Mouse (Mus musculus): Measurements from ENCODE around the gene Chil1. TPM values are rescaled to one million over a fixed set of nuclear protein-coding genes. Genes with fewer than 3 reads are reported as not detected.

Gene Chil1
- polyA plus RNA-seq, 1 experiment from 2014 or later: 0.96 TPM

DNA sequence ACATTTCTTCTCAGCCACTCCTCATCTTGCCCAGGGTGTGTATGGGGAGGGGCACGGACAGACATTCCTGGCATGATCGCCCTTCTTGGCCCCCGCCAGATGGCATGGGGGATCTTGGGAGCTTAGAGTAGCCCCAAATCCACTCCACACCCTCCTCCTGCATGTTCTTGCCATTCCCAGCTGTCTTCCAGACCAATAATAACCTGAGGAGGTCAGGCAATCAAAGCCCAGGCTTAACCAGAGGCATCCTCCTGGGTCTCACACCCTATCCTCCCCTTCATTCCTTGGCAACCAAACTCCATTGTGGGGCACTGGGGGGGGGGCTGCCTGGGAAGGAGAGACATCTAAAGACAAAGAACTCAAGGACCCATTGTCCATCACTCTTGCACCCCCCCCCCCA is 21.6 kb upstream of the Chil1 start:
- Histone ChIP-seq H3K9me3 (no peaks in the 10 kb centered on the region), H3K27ac (replicated peaks) (no peak overlapping the region), H3K27me3 (replicated peaks; ENCODE audit: low read depth, poor library complexity, severe bottlenecking) (no peaks in the 10 kb centered on the region), H3K36me3 (replicated peaks) (no peaks in the 10 kb centered on the region), H3K4me1 (peaks cover 16% of the 10 kb centered on the region; the same call in 1 of the 2 replicates), H3K4me3 (no peak overlapping the region)
- DNase-seq (ENCODE audit: low spot score): no peak
- 86% methylated on average over 3 of the region's 3 CpGs for WGBS

DNA sequence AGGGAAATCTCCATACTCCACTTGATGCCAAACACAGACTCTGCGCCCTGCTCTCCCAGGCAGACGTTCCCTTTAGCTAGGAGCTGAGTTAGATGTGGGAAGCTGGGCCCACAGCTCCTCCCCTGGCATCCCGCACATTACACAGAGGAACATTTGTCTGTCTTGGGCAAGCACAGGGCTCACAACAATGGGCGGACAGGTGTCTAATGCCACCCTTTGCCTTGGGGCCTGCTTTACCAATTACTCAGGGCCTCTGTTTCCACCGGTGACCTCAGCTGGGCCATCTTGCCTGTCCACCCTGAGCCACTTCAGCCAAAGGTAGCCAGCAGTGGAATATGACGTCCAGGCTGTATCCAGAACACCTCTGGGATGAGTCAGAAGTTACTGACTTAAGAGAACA is 20.6 kb upstream of the Chil1 start:
- Histone ChIP-seq H3K4me1 (peaks cover 16% of the 10 kb centered on the region; the same call in 1 of the 2 replicates), H3K27ac (replicated peaks) (no peak overlapping the region; the same call in 1 of the 2 replicates), H3K36me3 (replicated peaks) (no peaks in the 10 kb centered on the region), H3K27me3 (replicated peaks; ENCODE audit: low read depth, poor library complexity, severe bottlenecking) (no peaks in the 10 kb centered on the region), H3K4me3 (no peak overlapping the region), H3K9me3 (0 out of 2 replicates have a peak, but pooled peaks cover 4% of the 10 kb centered on the region)
- WGBS: 71% methylated on average over 6 of the region's 6 CpGs
- DNase-seq (ENCODE audit: low spot score): no peak

DNA sequence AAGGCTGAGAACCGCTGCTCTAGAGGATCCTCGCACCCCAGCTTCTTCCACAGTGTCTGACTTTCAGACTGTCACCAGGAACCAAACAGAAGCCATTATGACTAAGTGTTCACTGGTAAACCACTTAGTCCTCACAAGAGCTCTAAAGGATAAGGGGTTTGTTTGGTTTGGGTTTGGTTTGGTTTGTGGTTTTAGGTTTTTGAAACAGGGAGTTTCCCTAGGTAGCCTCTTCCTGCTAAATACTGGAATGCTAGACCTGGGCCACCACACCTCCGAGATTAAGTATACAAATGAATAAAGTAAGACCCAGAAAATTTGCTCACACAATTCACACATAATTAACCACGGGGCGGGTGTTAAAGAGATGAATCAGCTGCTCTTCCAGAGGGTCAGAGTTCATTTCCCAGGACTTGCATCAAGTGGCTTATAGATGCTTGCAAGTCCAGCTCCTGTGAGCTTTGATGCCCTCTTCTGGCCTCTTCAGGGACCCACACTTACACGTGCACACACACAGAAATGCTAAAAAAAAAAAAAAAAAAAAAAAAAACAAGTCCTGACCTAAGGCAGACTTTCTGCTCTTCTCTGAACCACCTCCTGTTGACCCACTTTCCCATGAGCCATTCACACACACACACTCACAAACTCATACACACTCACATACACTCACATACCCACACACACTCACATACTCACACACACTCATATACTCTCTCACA is 19.3 kb upstream of the Chil1 start:
- 69% methylated on average over 6 of the region's 6 CpGs for WGBS
- 0 out of 2 replicates have a peak, but pooled peaks cover 5% of the 10 kb centered on the region for H3K9me3 ChIP-seq
- no peak overlapping the region for H3K27ac ChIP-seq (replicated peaks)
- no peaks in the 10 kb centered on the region for H3K27me3 ChIP-seq (replicated peaks; ENCODE audit: low read depth, poor library complexity, severe bottlenecking)
- H3K36me3 ChIP-seq (replicated peaks): no peaks in the 10 kb centered on the region
- no peak for DNase-seq (ENCODE audit: low spot score)
- H3K4me3 ChIP-seq: no peak overlapping the region
- peaks cover 18% of the 10 kb centered on the region; the same call in 1 of the 2 replicates for H3K4me1 ChIP-seq

DNA sequence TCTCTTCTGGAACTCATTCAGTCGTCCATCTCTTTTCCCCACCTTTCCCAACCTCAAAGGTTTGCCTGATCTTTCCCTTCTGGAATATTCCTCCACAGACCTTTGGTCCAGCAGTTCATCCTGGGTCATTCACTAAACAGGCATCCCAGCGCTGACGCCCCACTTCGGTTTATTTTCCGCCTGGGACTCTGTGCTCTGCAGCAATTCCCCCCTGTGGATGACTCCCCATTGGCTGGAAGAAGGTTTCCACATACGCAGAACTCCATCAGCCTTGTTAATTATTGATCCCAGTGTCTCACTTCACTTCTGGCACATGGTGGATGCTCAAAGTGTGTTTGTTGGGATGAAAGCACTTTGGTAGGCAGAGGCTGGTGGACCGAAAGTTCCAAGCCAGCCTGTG is 18.5 kb upstream of the Chil1 start:
- H3K36me3 ChIP-seq (replicated peaks): no peaks in the 10 kb centered on the region
- no peak for DNase-seq (ENCODE audit: low spot score)
- no peak overlapping the region for H3K27ac ChIP-seq (replicated peaks)
- H3K4me3 ChIP-seq: no peak overlapping the region
- 0 out of 2 replicates have a peak, but pooled peaks cover 5% of the 10 kb centered on the region for H3K9me3 ChIP-seq
- peaks cover 20% of the 10 kb centered on the region; the same call in 1 of the 2 replicates for H3K4me1 ChIP-seq
- H3K27me3 ChIP-seq (replicated peaks; ENCODE audit: low read depth, poor library complexity, severe bottlenecking): no peaks in the 10 kb centered on the region
- WGBS: 93% methylated on average over 7 of the region's 7 CpGs

GRCm38 (mm10) chr1:134164454-134164853 is 17.5 kb upstream of the Chil1 start:
- 65% methylated on average over 4 of the region's 4 CpGs for WGBS
- no peak overlapping the region for H3K4me3 ChIP-seq

GRCm38 (mm10) chr1:134166547-134166946 is 15.4 kb upstream of the Chil1 start:
- Histone ChIP-seq H3K9me3 (0 out of 2 replicates have a peak, but pooled peaks cover 5% of the 10 kb centered on the region), H3K4me3 (no peak overlapping the region), H3K36me3 (replicated peaks) (no peaks in the 10 kb centered on the region), H3K4me1 (peaks cover 18% of the 10 kb centered on the region; the same call in 1 of the 2 replicates), H3K27me3 (replicated peaks; ENCODE audit: low read depth, poor library complexity, severe bottlenecking) (no peaks in the 10 kb centered on the region), H3K27ac (replicated peaks) (no peak overlapping the region)
- DNase-seq (ENCODE audit: low spot score): no peak
- WGBS: 91% methylated on average over 3 of the region's 3 CpGs

More at GRCm38 (mm10) chr1:134164454-134164853, 17.5 kb upstream of the Chil1 start:
- no peak for DNase-seq (ENCODE audit: low spot score)
- Histone ChIP-seq H3K27me3 (replicated peaks; ENCODE audit: low read depth, poor library complexity, severe bottlenecking) (no peaks in the 10 kb centered on the region), H3K27ac (replicated peaks) (no peak overlapping the region), H3K4me1 (peaks cover 20% of the 10 kb centered on the region; the same call in 1 of the 2 replicates), H3K9me3 (0 out of 2 replicates have a peak, but pooled peaks cover 5% of the 10 kb centered on the region), H3K36me3 (replicated peaks) (no peaks in the 10 kb centered on the region)

DNA sequence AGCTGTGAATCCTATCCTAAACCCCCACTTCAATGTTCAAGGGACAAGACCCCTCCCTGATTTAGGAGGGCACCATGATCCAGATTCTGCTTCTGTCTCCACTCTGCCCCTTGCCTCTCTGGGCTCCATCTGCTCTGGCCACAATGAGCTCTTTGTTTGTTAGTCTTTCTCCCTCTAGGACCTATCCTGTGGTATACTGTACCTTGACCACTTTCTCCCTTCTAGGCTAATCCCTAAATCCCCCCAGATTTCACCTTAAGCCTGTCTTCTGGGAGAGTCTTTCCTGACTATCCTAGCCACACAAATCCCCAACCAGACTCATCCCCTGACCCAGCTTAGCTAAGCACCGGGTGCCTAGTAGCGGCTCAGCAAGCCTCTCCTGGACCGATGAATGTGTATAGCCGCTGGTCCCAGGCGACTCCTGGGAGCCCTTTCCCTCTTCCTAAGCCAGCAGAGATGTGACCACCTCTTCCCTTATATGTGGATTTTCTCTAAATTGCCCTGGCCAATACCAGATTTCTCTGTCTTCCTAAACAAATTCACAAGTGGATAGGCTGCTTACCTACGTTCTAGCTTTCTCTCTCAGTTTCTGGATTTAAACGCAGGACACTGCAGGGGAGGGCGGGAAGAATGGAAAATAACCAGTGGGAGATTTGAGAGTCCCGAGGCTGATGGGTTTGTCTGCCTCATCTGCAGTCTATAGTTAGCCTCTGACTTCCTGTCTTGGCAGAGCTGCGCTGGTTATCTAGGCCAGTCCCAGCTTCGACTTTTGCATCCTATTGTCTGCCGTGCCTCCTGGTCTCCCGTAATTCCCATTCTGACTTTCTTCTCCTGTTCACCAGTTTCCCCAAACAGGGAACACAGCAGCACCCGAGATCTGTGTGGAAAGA is 14.3 kb upstream of the Chil1 start:
- Histone ChIP-seq H3K4me1 (peaks cover 11% of the 10 kb centered on the region; the same call in 1 of the 2 replicates), H3K4me3 (no peak overlapping the region), H3K27ac (replicated peaks) (no peak overlapping the region), H3K36me3 (replicated peaks) (no peaks in the 10 kb centered on the region), H3K9me3 (0 out of 2 replicates have a peak, but pooled peaks cover 5% of the 10 kb centered on the region), H3K27me3 (replicated peaks; ENCODE audit: low read depth, poor library complexity, severe bottlenecking) (no peaks in the 10 kb centered on the region)
- WGBS: 48% methylated on average over 14 of the region's 14 CpGs
- no peak for DNase-seq (ENCODE audit: low spot score)

DNA sequence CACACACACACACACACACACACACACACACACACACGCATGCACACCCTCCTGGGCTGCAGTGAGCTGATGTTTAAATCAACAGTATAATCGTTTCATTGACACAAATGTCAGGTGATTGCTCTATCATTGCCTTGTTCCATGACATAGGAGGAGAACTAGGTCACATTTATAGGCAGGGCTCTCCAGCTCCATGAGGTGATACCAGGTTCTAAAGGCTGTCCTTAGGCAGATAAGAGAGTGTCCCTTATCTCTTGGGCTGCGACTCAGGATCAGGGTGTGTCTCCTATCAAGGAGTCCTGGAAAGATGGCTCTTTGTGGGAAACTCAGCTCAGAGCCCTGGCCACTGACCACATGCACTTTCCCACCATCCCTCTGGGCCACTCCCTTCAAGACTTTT is 13.4 kb upstream of the Chil1 start:
- no peak for DNase-seq (ENCODE audit: low spot score)
- H3K4me3 ChIP-seq: no peak overlapping the region
- WGBS: 84% methylated on average over 3 of the region's 3 CpGs

GRCm38 (mm10) chr1:134168985-134169697 is 12.8 kb upstream of the Chil1 start:
- Histone ChIP-seq H3K9me3 (0 out of 2 replicates have a peak, but pooled peaks cover 5% of the 10 kb centered on the region), H3K27ac (replicated peaks) (no peak overlapping the region), H3K27me3 (replicated peaks; ENCODE audit: low read depth, poor library complexity, severe bottlenecking) (no peaks in the 10 kb centered on the region), H3K36me3 (replicated peaks) (no peaks in the 10 kb centered on the region), H3K4me1 (peaks cover 10% of the 10 kb centered on the region; the same call in 1 of the 2 replicates), H3K4me3 (no peak overlapping the region)
- no peak for DNase-seq (ENCODE audit: low spot score)
- 91% methylated on average over 8 of the region's 8 CpGs for WGBS

More for the DNA sequence above, 13.4 kb upstream of the Chil1 start:
- Histone ChIP-seq H3K9me3 (0 out of 2 replicates have a peak, but pooled peaks cover 5% of the 10 kb centered on the region), H3K27ac (replicated peaks) (no peak overlapping the region), H3K4me1 (peaks cover 11% of the 10 kb centered on the region; the same call in 1 of the 2 replicates), H3K36me3 (replicated peaks) (no peaks in the 10 kb centered on the region), H3K27me3 (replicated peaks; ENCODE audit: low read depth, poor library complexity, severe bottlenecking) (no peaks in the 10 kb centered on the region)

- no peak overlapping the region for H3K27ac ChIP-seq (replicated peaks)
- WGBS: 66% methylated on average over 7 of the region's 7 CpGs
- H3K4me3 ChIP-seq: no peak overlapping the region
- no peak for DNase-seq (ENCODE audit: low spot score)
- no peaks in the 10 kb centered on the region for H3K9me3 ChIP-seq
- no peaks in the 10 kb centered on the region for H3K36me3 ChIP-seq (replicated peaks)
- no peaks in the 10 kb centered on the region for H3K4me1 ChIP-seq
- H3K27me3 ChIP-seq (replicated peaks; ENCODE audit: low read depth, poor library complexity, severe bottlenecking): no peaks in the 10 kb centered on the region
These were observed 8.9 kb upstream of the Chil1 start for GRCm38 (mm10) chr1:134173081-134173480.

DNA sequence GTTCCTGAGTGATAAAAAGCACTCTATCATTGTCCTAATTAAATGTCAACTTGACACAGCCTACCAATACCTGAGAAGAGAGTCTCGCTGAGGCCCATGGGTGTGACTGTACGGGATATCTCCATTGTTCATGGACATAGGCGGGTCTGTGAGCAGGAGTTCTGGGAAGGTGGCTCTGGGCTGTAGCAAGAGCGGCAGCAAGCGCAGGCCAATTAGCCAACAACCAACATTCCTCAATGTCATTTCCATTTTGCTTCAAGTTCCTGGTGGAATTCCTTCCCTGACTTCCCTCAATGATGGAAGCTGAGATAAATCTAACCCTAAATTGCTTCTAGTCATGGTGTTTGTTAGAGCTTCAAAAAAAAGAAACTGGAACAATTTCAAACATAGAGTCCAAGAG is 4.0 kb upstream of the Chil1 start:
- H3K27ac ChIP-seq (replicated peaks): no peak overlapping the region
- peaks cover 32% of the 10 kb centered on the region for H3K4me1 ChIP-seq
- H3K36me3 ChIP-seq (replicated peaks): no peaks in the 10 kb centered on the region
- 0 out of 2 replicates have a peak, but pooled peaks cover 8% of the 10 kb centered on the region for H3K27me3 ChIP-seq (replicated peaks; ENCODE audit: low read depth, poor library complexity, severe bottlenecking)
- 84% methylated on average over 5 of the region's 5 CpGs for WGBS
- DNase-seq (ENCODE audit: low spot score): no peak
- no peaks in the 10 kb centered on the region for H3K9me3 ChIP-seq
- H3K4me3 ChIP-seq: no peak overlapping the region

DNA sequence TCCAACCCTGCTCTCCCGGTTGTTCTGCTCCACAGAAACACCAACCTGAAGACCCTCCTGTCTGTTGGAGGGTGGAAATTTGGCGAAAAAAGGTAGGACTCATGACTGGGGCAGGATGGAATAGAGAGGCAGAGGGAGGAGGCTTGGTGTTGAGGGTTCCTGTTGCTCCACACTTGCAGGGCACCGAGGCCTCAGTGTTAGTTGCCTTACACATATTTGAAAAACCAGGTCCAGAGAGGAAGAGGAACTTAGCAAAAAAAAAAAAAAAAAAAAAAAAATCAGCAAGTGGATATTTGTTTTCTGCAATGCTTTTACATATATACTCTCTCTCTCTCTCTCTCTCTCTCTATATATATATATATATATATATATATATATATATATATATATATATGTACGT is 2.1 kb downstream of the Chil1 start:
- Histone ChIP-seq H3K27ac (replicated peaks) (no peak overlapping the region), H3K36me3 (replicated peaks) (no peaks in the 10 kb centered on the region), H3K4me3 (no peak overlapping the region), H3K9me3 (no peaks in the 10 kb centered on the region), H3K27me3 (replicated peaks; ENCODE audit: low read depth, poor library complexity, severe bottlenecking) (peaks cover 30% of the 10 kb centered on the region), H3K4me1 (peaks cover 34% of the 10 kb centered on the region)
- WGBS: 85% methylated on average over 4 of the region's 4 CpGs
- DNase-seq (ENCODE audit: low spot score): no peak

Data from embryonic facial prominence, embryonic 10.5 days (tissue).